Mouse (Mus musculus) cerebellum, adult 9-11 months (tissue): Measurements from ENCODE around the gene Arglu1.

Experiments
- DNase-seq: peaks from one replicate; pipeline ENCODE4 v3.0.0; 2022

The Arglu1 gene

GRCm38 (mm10) chr8:8690146-8691092 lies at the start of gene Arglu1:
Gene Arglu1, minus strand, starts transcription at chr8:8690521.
- peak; percentile 95 for DNase-seq

GRCm38 (mm10) chr8:8737271-8737670 lies 47.0 kb upstream of the Arglu1 start:
- no peak for DNase-seq

- DNase-seq = no peak
Observed at GRCm38 (mm10) chr8:8736826-8737225, 46.5 kb upstream of the Arglu1 start.

- DNase-seq = peak; percentile 4
Observed at GRCm38 (mm10) chr8:8733804-8734203, 43.5 kb upstream of the Arglu1 start.

- no peak for DNase-seq
Observed at GRCm38 (mm10) chr8:8728643-8729042, 38.3 kb upstream of the Arglu1 start.

GRCm38 (mm10) chr8:8726547-8726946 lies 36.2 kb upstream of the Arglu1 start:
- DNase-seq = no peak

- no peak for DNase-seq
Observed at GRCm38 (mm10) chr8:8704813-8705212, 14.5 kb upstream of the Arglu1 start.

GRCm38 (mm10) chr8:8703668-8704067 lies 13.3 kb upstream of the Arglu1 start:
- DNase-seq = no peak

GRCm38 (mm10) chr8:8700821-8701220 lies 10.5 kb upstream of the Arglu1 start:
- DNase-seq = no peak

GRCm38 (mm10) chr8:8700229-8700628 lies 9.9 kb upstream of the Arglu1 start:
- DNase-seq = no peak

- DNase-seq = peak; percentile 64
Observed at GRCm38 (mm10) chr8:8689454-8690145, 721 bp downstream of the Arglu1 start.

GRCm38 (mm10) chr8:8688823-8689453 lies 1.4 kb downstream of the Arglu1 start:
- no peak for DNase-seq

GRCm38 (mm10) chr8:8685517-8685916 lies 4.8 kb downstream of the Arglu1 start:
- DNase-seq = no peak

- DNase-seq = no peak
Observed at GRCm38 (mm10) chr8:8682697-8683096, 7.6 kb downstream of the Arglu1 start.

GRCm38 (mm10) chr8:8678236-8678635 lies 12.1 kb downstream of the Arglu1 start:
- DNase-seq = no peak

- no peak for DNase-seq
Observed at GRCm38 (mm10) chr8:8674864-8675263, 15.5 kb downstream of the Arglu1 start.

- DNase-seq = peak; percentile 72
Observed at GRCm38 (mm10) chr8:8661759-8662138, 28.6 kb downstream of the Arglu1 start.

GRCm38 (mm10) chr8:8661103-8661758 lies 29.1 kb downstream of the Arglu1 start, which contains the start of gene Efnb2:
Gene Efnb2, minus strand, starts transcription at chr8:8661242.
- peak; percentile 78 for DNase-seq

- no peak for DNase-seq
Observed at GRCm38 (mm10) chr8:8660307-8661098, 29.8 kb downstream of the Arglu1 start.

- peak; percentile 15 for DNase-seq
Observed at GRCm38 (mm10) chr8:8659503-8660306, 30.6 kb downstream of the Arglu1 start.
